Mouse (Mus musculus): ENCODE data around the gene Nans. TPM values are rescaled to one million over a fixed set of nuclear protein-coding genes. Genes with fewer than 3 reads are reported as not detected.

The Nans gene
- 19.7 and 22.6 TPM in 2 replicates for polyA plus RNA-seq (2012; rRNA removed)

- Histone ChIP-seq H3K4me1 (ENCODE audit: control insufficient read depth, insufficient read depth, insufficient read length) (peaks cover 16% of the 10 kb centered on the region; the same call in 1 of the 2 replicates), H3K36me3 (ENCODE audit: control insufficient read depth, insufficient read depth, low read length) (peaks cover 16% of the 10 kb centered on the region), H3K27ac (ENCODE audit: insufficient read depth, low read length) (peak within 1 kb of the TSS; percentile 50), H3K4me3 (ENCODE audit: extremely low read depth, insufficient read depth, insufficient read length) (peak within 1 kb of the TSS; percentile 80), H3K27me3 (ENCODE audit: control insufficient read depth, insufficient read depth, low read length) (no peaks in the 10 kb centered on the region)
- TF ChIP-seq POLR2A (IDR thresholded peaks at IDR 0.05; ENCODE audit: low read depth, low read length), result peak; percentile 58
- TF ChIP-seq CTCF (IDR thresholded peaks at IDR 0.05; ENCODE audit: extremely low read depth, insufficient read depth, insufficient read length, insufficient replicate concordance), result no peak
- WGBS, result 1% methylated on average over 58 of the region's 58 CpGs
- peak; percentile 86 to 96 for DNase-seq (ENCODE audit: low read depth in 1 of 2, low spot score in 2 of 2)
These were observed at the start of gene Nans for GRCm38 (mm10) chr4:46489028-46489925. Gene Nans (plus strand): TSS chr4:46489248.

GRCm38 (mm10) chr4:46442501-46442900, 46.5 kb upstream of the Nans start:
- Histone ChIP-seq H3K4me3 (ENCODE audit: extremely low read depth, insufficient read depth, insufficient read length) (no peak overlapping the region), H3K4me1 (ENCODE audit: control insufficient read depth, insufficient read depth, insufficient read length) (no peaks in the 10 kb centered on the region), H3K27ac (ENCODE audit: insufficient read depth, low read length) (no peak overlapping the region), H3K27me3 (ENCODE audit: control insufficient read depth, insufficient read depth, low read length) (no peaks in the 10 kb centered on the region), H3K36me3 (ENCODE audit: control insufficient read depth, insufficient read depth, low read length) (no peaks in the 10 kb centered on the region)
- TF ChIP-seq CTCF (IDR thresholded peaks at IDR 0.05; ENCODE audit: extremely low read depth, insufficient read depth, insufficient read length, insufficient replicate concordance) (no peak), POLR2A (IDR thresholded peaks at IDR 0.05; ENCODE audit: low read depth, low read length) (no peak)
- DNase-seq (ENCODE audit: low read depth in 1 of 2, low spot score in 2 of 2), result no peak
- 53% methylated on average over 4 of the region's 4 CpGs for WGBS

- WGBS, result 79% methylated on average over 9 of the region's 9 CpGs
- Histone ChIP-seq H3K27ac (ENCODE audit: insufficient read depth, low read length) (no peak overlapping the region), H3K27me3 (ENCODE audit: control insufficient read depth, insufficient read depth, low read length) (no peaks in the 10 kb centered on the region), H3K36me3 (ENCODE audit: control insufficient read depth, insufficient read depth, low read length) (no peaks in the 10 kb centered on the region), H3K4me3 (ENCODE audit: extremely low read depth, insufficient read depth, insufficient read length) (no peak overlapping the region), H3K4me1 (ENCODE audit: control insufficient read depth, insufficient read depth, insufficient read length) (no peaks in the 10 kb centered on the region; the same call in 1 of the 2 replicates)
- TF ChIP-seq CTCF (IDR thresholded peaks at IDR 0.05; ENCODE audit: extremely low read depth, insufficient read depth, insufficient read length, insufficient replicate concordance) (no peak), POLR2A (IDR thresholded peaks at IDR 0.05; ENCODE audit: low read depth, low read length) (no peak)
- DNase-seq (ENCODE audit: low read depth in 1 of 2, low spot score in 2 of 2), result no peak
These were observed 43.7 kb upstream of the Nans start for GRCm38 (mm10) chr4:46445237-46445945.

GRCm38 (mm10) chr4:46447461-46447860, 41.6 kb upstream of the Nans start:
- no peak overlapping the region for H3K4me3 ChIP-seq (ENCODE audit: extremely low read depth, insufficient read depth, insufficient read length)
- no peaks in the 10 kb centered on the region for H3K27me3 ChIP-seq (ENCODE audit: control insufficient read depth, insufficient read depth, low read length)
- WGBS, result 47% methylated on average over 1 of the region's 1 CpGs
- DNase-seq (ENCODE audit: low read depth in 1 of 2, low spot score in 2 of 2), result no peak
- H3K27ac ChIP-seq (ENCODE audit: insufficient read depth, low read length), result no peak overlapping the region
- H3K4me1 ChIP-seq (ENCODE audit: control insufficient read depth, insufficient read depth, insufficient read length), result no peaks in the 10 kb centered on the region; the same call in 1 of the 2 replicates
- no peak for TF ChIP-seq CTCF (IDR thresholded peaks at IDR 0.05; ENCODE audit: extremely low read depth, insufficient read depth, insufficient read length, insufficient replicate concordance)
- TF ChIP-seq POLR2A (IDR thresholded peaks at IDR 0.05; ENCODE audit: low read depth, low read length), result no peak
- no peaks in the 10 kb centered on the region for H3K36me3 ChIP-seq (ENCODE audit: control insufficient read depth, insufficient read depth, low read length)

GRCm38 (mm10) chr4:46448886-46449285, 40.2 kb upstream of the Nans start:
- WGBS, result 60% methylated on average over 6 of the region's 6 CpGs
- Histone ChIP-seq H3K27me3 (ENCODE audit: control insufficient read depth, insufficient read depth, low read length) (no peaks in the 10 kb centered on the region), H3K4me3 (ENCODE audit: extremely low read depth, insufficient read depth, insufficient read length) (no peak overlapping the region), H3K4me1 (ENCODE audit: control insufficient read depth, insufficient read depth, insufficient read length) (peaks cover 5% of the 10 kb centered on the region; the same call in 1 of the 2 replicates), H3K27ac (ENCODE audit: insufficient read depth, low read length) (no peak overlapping the region), H3K36me3 (ENCODE audit: control insufficient read depth, insufficient read depth, low read length) (no peaks in the 10 kb centered on the region)
- no peak for DNase-seq (ENCODE audit: low read depth in 1 of 2, low spot score in 2 of 2)
- TF ChIP-seq CTCF (IDR thresholded peaks at IDR 0.05; ENCODE audit: extremely low read depth, insufficient read depth, insufficient read length, insufficient replicate concordance), result no peak
- TF ChIP-seq POLR2A (IDR thresholded peaks at IDR 0.05; ENCODE audit: low read depth, low read length), result no peak

GRCm38 (mm10) chr4:46450020-46450518, 39.0 kb upstream of the Nans start:
- 47% methylated on average over 7 of the region's 7 CpGs for WGBS
- Histone ChIP-seq H3K4me3 (ENCODE audit: extremely low read depth, insufficient read depth, insufficient read length) (peak overlapping the region; percentile 64; the same call in 1 of the 2 replicates), H3K4me1 (ENCODE audit: control insufficient read depth, insufficient read depth, insufficient read length) (peaks cover 9% of the 10 kb centered on the region; the same call in 1 of the 2 replicates), H3K27me3 (ENCODE audit: control insufficient read depth, insufficient read depth, low read length) (no peaks in the 10 kb centered on the region), H3K27ac (ENCODE audit: insufficient read depth, low read length) (peak overlapping the region; percentile 27), H3K36me3 (ENCODE audit: control insufficient read depth, insufficient read depth, low read length) (no peaks in the 10 kb centered on the region)
- TF ChIP-seq POLR2A (IDR thresholded peaks at IDR 0.05; ENCODE audit: low read depth, low read length) (no peak), CTCF (IDR thresholded peaks at IDR 0.05; ENCODE audit: extremely low read depth, insufficient read depth, insufficient read length, insufficient replicate concordance) (no peak)
- no peak for DNase-seq (ENCODE audit: low read depth in 1 of 2, low spot score in 2 of 2)
